Mouse (Mus musculus): ENCODE measurements around the gene Cnnm3.

Cnnm3 gene

GRCm38 (mm10) chr1:36511289-36512021 is at the start of gene Cnnm3:
Gene Cnnm3 (plus strand): TSS chr1:36511867.
- DNase-seq, result peak; percentile 100

GRCm38 (mm10) chr1:36465641-36466160 is 46.0 kb upstream of the Cnnm3 start:
- DNase-seq, result no peak

- no peak for DNase-seq
Measured at GRCm38 (mm10) chr1:36467446-36467845, 44.2 kb upstream of the Cnnm3 start.

- peak; percentile 23 for DNase-seq
Measured at GRCm38 (mm10) chr1:36469811-36470444, 41.7 kb upstream of the Cnnm3 start.

DNA sequence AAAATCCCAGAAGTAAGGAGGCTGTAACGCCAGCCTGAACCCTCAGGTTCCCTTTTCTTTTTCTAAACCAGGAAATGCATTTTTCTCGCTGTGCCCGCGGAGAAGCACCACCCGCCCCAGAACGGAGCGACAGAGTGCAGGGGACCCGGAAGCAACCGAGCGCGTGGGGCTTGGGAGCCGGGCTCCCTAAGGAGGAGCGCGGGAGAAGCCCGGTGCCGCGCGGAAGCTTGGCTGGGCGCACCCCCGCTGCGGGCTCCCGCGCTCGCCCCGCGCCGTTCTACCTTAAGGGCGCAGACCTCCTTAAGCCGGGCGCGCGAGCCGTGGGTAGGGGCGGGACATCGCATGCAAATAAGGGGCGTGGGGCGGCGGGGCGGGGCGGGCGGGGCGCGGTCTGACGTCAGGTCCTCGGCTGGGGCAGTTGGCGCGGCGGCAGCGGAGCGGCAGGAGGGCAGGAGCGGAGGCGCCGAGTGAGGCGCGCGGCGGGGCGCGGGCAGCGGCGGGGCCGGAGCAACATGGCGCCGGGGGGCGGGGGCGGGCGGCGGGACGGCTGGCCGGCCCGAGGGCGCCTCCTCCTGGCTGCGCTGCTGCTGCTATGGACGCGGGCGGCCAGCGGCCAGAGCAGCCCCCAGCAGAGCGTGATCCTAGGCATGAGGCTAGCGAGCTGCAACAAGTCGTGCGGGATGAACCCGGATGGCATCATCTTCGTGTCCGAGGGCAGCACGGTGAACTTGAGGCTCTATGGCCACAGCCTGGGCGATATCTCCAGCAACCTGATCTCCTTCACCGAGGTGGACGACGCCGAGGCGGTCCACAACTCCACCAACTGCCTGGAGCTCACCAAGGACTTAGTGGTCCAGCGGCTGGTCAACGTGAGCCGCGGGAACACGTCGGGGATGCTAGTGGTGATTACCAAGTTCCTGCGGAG is 40.2 kb upstream of the Cnnm3 start, which contains the start of gene Cnnm4:
Gene Cnnm4, plus strand, starts transcription at position 440 of the 925 bp plus-strand sequence.
- DNase-seq, result peak; percentile 84

DNA sequence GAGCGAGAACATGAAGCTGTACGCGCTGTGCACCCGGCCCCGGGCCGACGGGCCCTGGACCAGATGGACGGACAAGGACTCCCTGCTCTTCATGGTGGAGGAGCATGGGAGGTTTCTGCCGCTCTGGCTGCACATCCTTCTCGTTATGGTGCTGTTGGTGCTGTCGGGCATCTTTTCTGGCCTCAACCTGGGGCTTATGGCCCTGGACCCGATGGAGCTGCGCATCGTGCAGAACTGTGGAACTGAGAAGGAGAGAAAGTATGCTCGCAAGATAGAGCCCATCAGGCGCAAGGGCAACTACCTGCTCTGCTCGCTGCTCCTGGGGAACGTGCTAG is 39.6 kb upstream of the Cnnm3 start:
- DNase-seq, result no peak

DNA sequence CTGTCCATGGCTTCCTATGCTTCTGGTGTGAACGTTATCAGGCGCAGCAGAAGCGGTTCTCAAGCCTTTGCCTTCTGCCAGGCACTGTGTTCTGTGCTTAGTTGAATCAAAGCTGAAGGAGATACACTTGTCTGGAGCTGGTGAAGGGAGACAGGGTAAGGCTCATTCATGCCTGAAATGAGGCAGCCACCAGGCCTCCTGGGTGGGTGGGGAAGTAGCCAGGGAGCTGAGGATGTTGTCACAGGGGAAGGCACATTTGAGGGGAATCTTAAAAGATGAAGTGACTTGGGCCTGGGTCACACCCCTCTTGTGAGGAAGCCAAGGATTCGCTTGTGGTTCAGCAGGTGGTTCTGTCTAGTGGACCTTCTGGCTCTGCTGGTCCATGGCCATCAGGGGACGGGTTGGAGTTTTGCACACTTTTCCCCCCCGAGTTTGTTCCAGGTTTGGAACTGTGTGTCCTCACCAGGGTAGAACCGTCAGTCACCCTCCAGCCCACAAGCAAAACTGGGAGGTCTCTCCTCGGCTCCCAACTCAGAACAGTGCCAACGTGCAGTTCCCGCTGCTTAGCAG is 38.4 kb upstream of the Cnnm3 start:
- peak; percentile 36 for DNase-seq

- DNase-seq, result peak; percentile 38
Measured at GRCm38 (mm10) chr1:36474646-36475045, 37.0 kb upstream of the Cnnm3 start.

DNA sequence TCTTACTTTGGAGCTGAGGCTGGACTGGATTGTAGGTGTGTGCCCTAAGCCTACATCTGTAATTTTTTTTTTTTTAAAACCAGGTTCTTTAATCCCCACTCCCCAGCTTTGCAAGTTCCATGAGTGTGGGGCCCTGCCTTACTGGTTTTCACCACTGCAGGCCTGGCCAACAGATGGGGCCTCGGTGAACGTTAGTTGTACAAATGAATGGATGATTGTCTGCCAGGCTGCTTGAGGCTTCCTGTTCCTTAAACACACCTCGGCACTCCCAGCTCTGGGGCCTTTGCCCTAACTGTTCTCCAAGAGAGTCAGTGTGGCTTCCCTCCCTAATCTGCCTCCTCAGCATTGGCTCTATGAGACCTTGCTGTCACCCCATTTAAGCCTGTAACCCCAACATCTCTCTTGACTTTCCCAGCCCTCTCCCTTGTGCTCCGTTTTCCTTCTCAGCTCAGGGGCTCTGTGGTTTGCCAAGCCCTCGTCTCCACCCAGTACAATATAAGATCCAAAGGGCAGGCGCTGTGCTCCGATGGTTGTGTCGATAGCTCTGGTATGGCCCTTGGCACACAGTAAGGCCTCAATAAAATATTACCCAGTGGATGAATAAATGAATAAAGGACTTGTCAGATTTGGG is 36.1 kb upstream of the Cnnm3 start:
- peak; percentile 23 for DNase-seq

DNA sequence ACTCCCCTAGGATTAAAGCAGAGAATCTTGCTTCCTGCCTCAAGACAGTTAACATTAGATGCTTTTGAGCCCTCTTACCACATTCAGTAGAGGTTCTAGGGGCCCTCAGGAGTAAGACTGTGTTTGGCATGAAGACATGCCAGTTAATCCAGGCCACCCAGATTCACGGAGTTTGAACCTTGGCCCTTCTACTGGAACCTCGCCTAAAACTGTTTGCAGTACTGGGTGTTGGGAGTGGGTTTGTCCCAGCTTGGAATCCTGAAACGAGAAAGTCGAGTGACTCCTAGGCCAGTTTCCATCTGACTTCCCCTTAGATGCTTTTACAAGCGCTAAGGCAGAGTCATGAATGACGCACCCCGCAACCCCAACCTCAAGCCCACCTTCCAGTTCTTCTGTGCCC is 35.2 kb upstream of the Cnnm3 start:
- DNase-seq, result peak; percentile 20

DNA sequence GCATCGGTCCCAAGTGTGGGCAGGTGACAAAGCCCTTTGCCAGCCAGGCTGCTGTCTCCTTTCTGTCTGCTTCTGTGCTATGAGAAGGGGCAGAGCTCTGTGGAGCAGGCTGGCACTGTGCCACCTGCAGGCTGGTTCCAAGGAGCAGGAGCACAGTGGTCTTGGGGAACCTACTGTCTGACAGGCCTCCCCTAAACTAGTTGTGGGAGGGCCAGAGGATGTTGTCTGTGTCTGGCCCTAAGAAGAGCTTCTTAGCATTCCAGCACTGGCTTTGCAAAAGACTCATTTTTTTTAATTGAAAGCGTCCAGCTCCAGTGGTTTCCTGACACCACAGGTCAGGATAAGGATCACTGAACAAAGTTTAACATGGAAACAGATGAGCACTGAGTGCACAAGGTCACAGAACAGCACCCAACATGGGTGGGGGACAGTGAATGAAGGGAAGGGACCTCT is 33.3 kb upstream of the Cnnm3 start:
- no peak for DNase-seq

DNA sequence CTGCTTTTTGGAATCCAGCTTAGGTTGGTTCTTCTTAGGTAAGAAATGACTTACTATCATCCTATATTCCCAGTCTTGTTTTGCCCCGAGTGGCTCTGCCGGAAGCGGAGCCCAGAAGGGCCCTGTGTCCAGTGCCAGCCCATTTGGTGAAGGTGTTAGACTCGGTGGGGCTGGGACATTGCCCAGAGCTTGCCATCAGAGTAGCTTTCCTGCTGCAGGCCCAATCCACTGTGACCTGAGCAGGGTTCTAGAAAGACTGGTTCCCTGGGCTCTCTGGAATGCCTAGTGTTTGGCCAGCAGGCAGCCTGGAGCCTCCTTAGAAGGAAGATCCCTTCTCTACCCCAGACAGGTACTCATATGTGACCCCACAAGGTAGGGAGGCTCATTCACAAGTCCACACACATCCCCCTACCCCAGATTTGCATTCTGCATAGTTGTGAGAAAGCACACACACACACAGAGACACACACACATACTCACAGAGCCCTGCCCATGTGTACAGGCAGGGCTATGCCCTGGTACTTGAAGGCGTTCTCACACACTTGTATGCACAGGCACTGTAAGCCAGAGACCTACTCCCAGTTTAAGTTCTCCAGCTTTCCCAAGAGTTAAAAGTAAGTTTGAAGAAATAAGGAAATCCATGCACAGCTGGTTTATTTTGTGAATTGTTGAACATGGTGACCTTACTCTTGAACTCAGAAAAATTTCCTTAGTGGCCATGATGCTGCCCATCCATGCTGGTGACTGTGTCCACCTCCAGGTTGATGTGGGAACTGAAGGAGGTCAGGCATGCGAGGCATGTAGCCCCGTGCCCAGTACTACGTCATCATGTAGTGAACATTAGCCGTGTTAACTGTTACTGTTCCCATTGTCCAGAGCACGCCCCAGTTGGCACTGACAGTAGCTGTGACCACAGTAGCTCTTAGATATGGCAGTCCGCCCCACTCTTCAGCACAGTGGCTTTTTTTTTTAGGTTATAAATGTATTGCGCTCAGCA is 31.5 kb upstream of the Cnnm3 start:
- DNase-seq, result no peak

- no peak for DNase-seq
Measured at GRCm38 (mm10) chr1:36483825-36484224, 27.8 kb upstream of the Cnnm3 start.

DNA sequence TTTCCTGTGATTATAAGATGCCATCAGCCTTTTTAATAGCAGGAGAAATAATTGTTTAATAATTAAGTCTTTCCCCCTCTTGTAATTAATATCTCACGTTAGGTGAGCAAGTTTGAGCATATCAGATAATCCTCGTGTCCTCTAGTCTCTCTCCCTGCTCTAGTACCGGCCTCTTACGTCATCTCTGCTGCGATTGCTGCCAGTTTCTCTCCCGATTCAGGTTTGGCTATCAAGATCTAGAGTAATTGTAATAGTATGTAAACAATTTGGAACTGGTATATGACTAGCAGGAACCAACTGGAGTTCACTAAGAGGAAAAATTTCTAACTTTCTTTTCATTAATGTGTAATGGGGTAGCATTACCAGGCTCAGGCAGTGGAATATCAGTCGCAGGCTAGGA is 26.6 kb upstream of the Cnnm3 start:
- DNase-seq, result no peak

DNA sequence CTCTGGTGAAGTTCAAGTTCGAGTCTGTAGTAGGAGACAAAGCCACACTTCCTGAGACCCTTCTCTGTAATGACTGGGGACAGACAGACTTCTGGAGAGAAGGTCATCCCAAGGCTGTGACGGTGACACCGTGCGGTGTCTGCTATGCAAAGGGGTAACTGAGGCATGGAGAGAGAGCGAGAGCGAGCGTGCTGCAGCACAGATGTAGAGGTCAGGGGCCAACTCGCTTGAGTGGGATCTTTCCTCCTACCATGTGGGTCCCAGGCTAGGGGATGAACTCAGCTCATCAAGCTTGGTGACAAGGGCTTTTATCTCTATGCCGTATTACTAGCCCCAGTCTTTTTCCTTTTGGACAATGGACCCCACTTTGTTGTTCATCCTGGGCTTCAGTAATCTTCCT is 24.6 kb upstream of the Cnnm3 start:
- DNase-seq, result no peak

- no peak for DNase-seq
Measured at GRCm38 (mm10) chr1:36489661-36490060, 22.0 kb upstream of the Cnnm3 start.

- peak; percentile 84 for DNase-seq
Measured at GRCm38 (mm10) chr1:36492416-36493139, 19.1 kb upstream of the Cnnm3 start.

- DNase-seq, result no peak
Measured at GRCm38 (mm10) chr1:36493299-36493698, 18.4 kb upstream of the Cnnm3 start.

GRCm38 (mm10) chr1:36496719-36497118 is 14.9 kb upstream of the Cnnm3 start:
- no peak for DNase-seq

GRCm38 (mm10) chr1:36497312-36497711 is 14.4 kb upstream of the Cnnm3 start:
- DNase-seq, result no peak

Measured in cerebellum, adult 8-10 months (tissue).